Mouse (Mus musculus): ENCODE data around the gene Akap11. TPM values are rescaled to one million over a fixed set of nuclear protein-coding genes. Genes with fewer than 3 reads are reported as not detected.

The Akap11 gene
- 38.6 and 41.8 TPM in 2 replicates for polyA plus RNA-seq (2012; rRNA removed)

DNA sequence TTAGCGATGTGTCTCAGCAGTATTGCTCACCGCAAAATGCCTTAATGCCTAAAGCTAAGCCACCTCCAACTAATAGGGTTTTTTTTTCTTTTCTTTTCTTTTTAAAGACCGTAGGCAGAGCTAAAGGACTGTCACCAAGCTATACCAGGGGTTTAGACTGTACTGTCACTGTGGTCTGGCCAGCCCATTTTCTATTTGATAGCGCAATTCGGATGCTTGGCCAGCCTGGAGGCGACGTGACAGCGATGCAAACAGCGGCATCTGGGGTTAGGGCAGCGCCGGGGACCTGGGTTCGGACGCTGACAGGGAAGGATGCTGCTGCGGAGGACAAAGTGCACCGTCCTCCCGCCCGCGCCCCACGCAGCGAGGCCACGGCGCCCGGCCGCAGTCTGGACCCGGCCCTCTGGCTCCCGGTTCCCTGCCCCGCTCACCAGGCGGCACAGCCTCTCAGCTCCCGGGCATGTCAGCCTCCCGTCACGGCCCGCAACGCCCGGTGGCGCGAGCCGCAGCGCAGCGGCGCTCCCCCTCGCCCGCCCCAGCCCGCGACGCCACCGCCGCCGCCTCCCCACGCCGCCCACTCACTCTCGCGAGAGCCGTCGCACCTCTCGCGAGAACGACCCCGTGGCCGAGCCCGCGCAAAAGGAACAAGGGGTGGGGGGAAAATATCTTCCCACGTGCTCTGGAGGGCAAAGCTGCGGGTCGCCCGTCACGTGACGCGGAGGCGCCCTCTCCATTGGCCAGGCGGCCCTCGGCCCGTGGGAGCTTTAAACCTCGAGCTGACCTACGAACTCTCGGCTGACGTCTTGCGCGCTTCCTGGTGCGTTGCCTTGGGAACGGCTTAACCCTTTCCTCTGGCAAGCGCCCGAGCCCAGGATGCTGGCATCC is at the start of gene Akap11:
TSS of gene Akap11 (minus strand) at position 528 of the 885 bp plus-strand sequence.

Other genes with a start within 250 kb of the Akap11 start
- 0.06 and 0.28 TPM in 2 replicates for gene Tnfsf11, start 228.8 kb downstream of the Akap11 start, polyA plus RNA-seq (2012; rRNA removed)
- gene Dgkh, start 196.0 kb upstream of the Akap11 start, polyA plus RNA-seq (2012; rRNA removed), result 8.2 and 8.9 TPM in 2 replicates

Measured in central nervous system, embryonic 18 days (tissue).